Mouse (Mus musculus): Measurements from ENCODE around the gene Efhc1. TPM values are rescaled to one million over a fixed set of nuclear protein-coding genes. Genes with fewer than 3 reads are reported as not detected.

The Efhc1 gene
- polyA plus RNA-seq, 1 experiment from 2014 or later, result 3.2 TPM

DNA sequence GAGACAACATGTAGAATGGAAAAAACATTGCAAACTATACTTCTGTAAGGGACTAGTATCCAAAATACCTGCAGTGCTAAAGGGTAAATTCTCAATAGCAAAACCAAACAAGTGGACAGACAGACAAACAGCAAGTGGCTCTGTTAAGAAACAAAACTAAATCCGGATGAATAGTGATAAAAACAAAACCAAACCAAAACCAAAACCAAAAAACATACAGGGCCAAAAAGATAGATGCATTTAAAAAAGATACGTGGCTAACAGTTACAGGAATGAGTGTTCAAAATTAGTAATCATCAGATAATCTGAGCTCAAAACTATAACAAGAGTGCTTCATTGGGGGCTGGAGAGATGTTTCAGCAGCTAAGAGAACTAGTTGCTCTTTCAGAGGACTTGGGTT, 18.2 kb downstream of the Efhc1 start:
- 86% methylated on average over 2 of the region's 2 CpGs for whole genome bisulfite sequencing
- Histone ChIP-seq H3K4me1 (no peaks in the 10 kb centered on the region), H3K4me3 (replicated peaks) (no peak overlapping the region), H3K36me3 (no peaks in the 10 kb centered on the region), H3K27ac (no peak overlapping the region), H3K27me3 (no peaks in the 10 kb centered on the region), H3K9ac (no peak overlapping the region), H3K4me2 (no peak overlapping the region), H3K9me3 (replicated peaks) (no peaks in the 10 kb centered on the region)
- no peak for ATAC-seq (replicated peaks; ENCODE audit: low FRiP score)

DNA sequence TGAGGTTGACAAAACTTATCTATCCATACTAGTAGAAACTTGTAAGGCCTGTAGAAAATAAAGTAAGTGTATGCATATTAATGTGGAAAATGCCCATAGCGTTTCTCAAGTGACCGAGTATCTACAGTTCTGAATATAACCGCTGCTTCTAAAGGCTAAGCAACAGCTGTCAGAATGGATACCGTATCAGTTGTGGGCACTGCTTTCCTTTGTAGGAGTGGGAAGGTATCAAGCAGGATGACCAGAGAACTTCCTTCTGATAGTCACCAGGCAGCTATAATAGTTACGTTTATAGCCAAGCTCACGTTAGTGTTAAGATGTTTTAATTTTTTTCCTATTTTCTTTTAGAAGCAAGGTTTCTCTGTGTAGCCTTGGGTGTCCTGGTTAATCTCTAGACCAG, 22.0 kb downstream of the Efhc1 start:
- Histone ChIP-seq H3K36me3 (no peaks in the 10 kb centered on the region), H3K4me3 (replicated peaks) (no peak overlapping the region), H3K9me3 (replicated peaks) (no peaks in the 10 kb centered on the region), H3K27ac (no peak overlapping the region), H3K9ac (no peak overlapping the region), H3K27me3 (no peaks in the 10 kb centered on the region), H3K4me2 (no peak overlapping the region), H3K4me1 (no peaks in the 10 kb centered on the region)
- 94% methylated on average over 6 of the region's 6 CpGs for WGBS
- ATAC-seq (replicated peaks; ENCODE audit: low FRiP score), result no peak

DNA sequence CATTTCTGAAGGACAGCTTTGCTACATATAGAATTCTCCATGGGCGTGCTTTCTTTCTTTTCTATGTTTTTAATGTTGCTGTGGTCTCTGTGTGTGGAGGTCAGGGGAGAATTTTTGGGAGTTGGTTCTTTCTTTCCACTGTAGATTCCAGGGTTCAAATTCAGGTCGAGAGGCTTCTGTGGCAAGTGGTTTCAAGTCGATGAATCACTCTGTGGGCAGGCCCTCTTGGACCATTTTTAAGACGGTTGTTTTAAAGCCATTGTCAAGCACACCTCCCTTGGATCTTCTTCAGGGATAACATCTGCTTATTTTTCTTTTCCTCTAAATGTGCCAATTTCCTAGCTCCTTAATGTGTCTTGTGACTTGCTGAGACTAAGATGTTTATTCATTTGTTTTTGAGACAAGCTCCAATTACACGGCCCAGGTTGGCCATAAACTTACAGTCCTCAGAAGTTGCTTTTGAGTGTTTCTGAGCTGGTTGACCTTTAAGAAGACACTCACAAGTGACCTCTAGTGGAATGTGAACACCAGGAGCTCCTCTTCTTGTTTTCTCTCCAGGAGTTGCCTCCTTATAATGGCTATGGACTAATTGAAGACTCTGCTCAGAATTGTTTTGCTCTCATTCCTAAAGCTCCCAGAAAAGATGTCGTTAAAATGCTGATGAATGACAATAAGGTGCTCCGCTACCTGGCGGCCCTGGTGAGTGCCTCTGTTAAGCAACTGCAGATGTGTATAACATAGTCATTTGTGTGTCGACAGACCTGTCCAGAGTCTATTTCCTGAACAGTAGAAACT, 23.1 kb downstream of the Efhc1 start:
- Histone ChIP-seq H3K4me3 (replicated peaks) (no peak overlapping the region), H3K27me3 (no peaks in the 10 kb centered on the region), H3K9me3 (replicated peaks) (no peaks in the 10 kb centered on the region), H3K36me3 (no peaks in the 10 kb centered on the region), H3K4me1 (no peaks in the 10 kb centered on the region), H3K4me2 (no peak overlapping the region), H3K9ac (no peak overlapping the region), H3K27ac (no peak overlapping the region)
- no peak for ATAC-seq (replicated peaks; ENCODE audit: low FRiP score)
- WGBS, result 51% methylated on average over 9 of the region's 9 CpGs

DNA sequence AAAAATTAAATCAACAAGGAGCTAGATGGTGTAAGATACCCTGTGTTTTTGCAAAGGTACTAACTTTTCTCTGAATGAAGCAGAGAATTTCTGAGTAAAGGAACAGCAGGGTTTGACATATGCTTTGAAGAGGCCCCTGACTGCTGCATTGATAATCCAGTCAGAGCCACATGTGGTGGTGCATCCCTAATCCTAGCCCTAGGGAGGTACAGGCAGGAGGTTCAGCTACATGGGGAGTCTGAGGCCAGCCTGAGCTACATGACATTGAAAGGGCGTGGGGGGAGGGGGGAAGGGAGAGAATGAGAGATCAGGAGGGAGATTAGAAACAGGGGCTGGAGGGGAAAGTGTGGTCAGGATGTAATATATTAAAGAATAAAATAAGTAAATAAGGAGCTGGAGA, 29.1 kb downstream of the Efhc1 start:
- no peak for ATAC-seq (replicated peaks; ENCODE audit: low FRiP score)
- Histone ChIP-seq H3K4me2 (no peak overlapping the region), H3K9ac (no peak overlapping the region), H3K4me1 (no peaks in the 10 kb centered on the region), H3K36me3 (no peaks in the 10 kb centered on the region), H3K9me3 (replicated peaks) (no peaks in the 10 kb centered on the region), H3K27ac (no peak overlapping the region), H3K27me3 (no peaks in the 10 kb centered on the region), H3K4me3 (replicated peaks) (no peak overlapping the region)
- WGBS, result 81% methylated on average over 1 of the region's 1 CpGs

DNA sequence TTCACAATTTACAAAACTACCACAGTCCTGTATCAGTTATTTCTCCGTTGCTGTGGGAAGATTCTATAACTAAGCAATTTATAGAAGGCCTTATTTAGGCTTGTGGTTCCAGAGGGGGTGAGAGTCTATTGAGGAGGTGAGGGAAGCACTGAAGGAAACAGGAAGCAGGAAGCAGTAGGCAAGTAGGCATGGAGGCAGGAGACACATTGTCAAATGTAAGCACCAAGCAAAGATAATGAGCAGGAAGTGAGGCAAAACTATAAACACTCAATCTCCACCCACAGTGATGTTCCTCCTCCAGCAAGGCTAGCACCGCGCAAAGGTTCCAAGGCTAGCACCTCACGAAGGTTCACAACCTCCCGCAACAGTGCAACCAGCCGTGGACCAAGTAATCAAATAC, 30.3 kb downstream of the Efhc1 start:
- H3K27ac ChIP-seq, result no peak overlapping the region
- 88% methylated on average over 6 of the region's 6 CpGs for WGBS
- no peak for ATAC-seq (replicated peaks; ENCODE audit: low FRiP score)

DNA sequence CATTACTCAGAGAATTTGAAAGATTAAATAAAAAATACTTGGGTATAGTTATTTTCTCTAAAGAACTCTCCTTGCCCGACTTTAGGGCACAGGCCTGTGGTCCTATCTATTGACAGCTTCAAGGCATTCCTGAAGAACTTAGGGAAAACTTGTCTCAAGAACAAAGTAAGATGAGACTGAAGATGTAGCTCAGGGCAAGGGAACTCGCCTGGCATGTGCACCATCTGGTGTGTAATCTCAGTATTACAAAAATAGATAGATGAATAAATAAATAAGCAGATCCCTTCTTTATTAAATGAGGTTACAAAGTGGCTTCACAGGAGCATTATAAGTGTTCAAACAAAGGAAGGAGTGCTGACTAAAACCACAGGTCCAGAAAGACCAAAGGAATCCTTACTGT, 32.7 kb downstream of the Efhc1 start:
- no peak for ATAC-seq (replicated peaks; ENCODE audit: low FRiP score)
- no peak overlapping the region for H3K9ac ChIP-seq
- no peak overlapping the region for H3K4me2 ChIP-seq
- no peak overlapping the region for H3K27ac ChIP-seq
- H3K36me3 ChIP-seq, result no peaks in the 10 kb centered on the region
- 75% methylated on average over 2 of the region's 2 CpGs for WGBS
- no peaks in the 10 kb centered on the region for H3K27me3 ChIP-seq
- no peak overlapping the region for H3K4me3 ChIP-seq (replicated peaks)
- H3K4me1 ChIP-seq, result no peaks in the 10 kb centered on the region
- H3K9me3 ChIP-seq (replicated peaks), result no peaks in the 10 kb centered on the region

More for the DNA sequence above, 30.3 kb downstream of the Efhc1 start:
- H3K4me1 ChIP-seq, result no peaks in the 10 kb centered on the region
- H3K27me3 ChIP-seq, result no peaks in the 10 kb centered on the region
- H3K9ac ChIP-seq, result no peak overlapping the region
- H3K36me3 ChIP-seq, result no peaks in the 10 kb centered on the region
- H3K4me3 ChIP-seq (replicated peaks), result no peak overlapping the region
- no peak overlapping the region for H3K4me2 ChIP-seq
- H3K9me3 ChIP-seq (replicated peaks), result no peaks in the 10 kb centered on the region

DNA sequence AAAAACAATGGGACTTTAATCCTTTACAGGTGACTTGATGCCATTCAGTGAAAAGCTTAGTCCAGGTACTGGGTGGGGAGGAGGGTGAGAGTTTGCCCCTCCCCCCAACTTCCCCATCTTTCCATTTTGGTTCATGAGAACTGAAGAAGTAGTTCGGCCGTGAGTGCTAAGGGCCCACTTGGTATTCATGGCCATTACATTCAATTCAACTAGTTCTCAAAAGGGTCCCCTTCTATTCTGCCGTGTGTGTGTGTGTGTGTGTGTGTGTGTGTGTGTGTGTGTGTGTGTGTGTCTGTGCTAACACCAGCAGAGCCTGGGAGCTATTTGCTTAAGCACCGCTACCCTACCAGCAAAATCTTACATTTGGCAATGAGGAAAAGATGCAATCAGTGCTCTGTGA, 33.2 kb downstream of the Efhc1 start:
- H3K4me1 ChIP-seq, result no peaks in the 10 kb centered on the region
- no peak overlapping the region for H3K4me2 ChIP-seq
- no peaks in the 10 kb centered on the region for H3K27me3 ChIP-seq
- no peak overlapping the region for H3K4me3 ChIP-seq (replicated peaks)
- H3K9me3 ChIP-seq (replicated peaks), result no peaks in the 10 kb centered on the region
- H3K27ac ChIP-seq, result no peak overlapping the region
- WGBS, result 87% methylated on average over 4 of the region's 4 CpGs
- no peak for ATAC-seq (replicated peaks; ENCODE audit: low FRiP score)
- H3K9ac ChIP-seq, result no peak overlapping the region
- no peaks in the 10 kb centered on the region for H3K36me3 ChIP-seq

DNA sequence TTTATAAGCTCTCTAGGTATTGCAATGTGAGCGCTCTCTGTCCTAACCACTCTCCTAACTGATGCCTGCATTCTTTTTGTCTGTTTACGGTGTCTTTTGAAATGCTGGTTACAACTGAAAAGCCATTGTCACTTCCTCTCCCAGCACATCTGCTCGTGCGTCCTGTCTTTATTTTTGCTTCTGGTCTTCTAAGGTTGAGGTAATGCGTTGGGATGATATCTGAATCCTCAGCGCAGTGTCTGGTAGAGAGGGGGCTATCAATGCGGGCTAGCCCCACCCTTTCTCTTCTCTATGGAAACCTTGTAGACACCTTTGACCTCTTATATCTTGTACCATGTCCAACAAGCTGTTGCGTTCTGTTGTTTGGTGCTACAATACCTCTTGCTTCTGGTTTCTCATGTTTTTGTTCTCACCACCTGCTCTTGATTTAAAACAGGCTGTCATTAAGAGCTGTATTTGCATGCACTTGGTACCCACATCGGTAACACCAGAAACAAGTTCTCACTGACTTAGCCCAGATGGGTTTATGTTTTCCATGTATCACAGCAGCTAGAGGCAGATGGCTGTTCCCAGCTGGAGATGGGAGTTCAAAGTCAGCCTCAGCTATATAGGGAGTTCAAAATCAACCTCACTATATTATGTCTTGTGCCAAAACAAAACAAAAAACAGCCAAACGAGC, 35.1 kb downstream of the Efhc1 start:
- Histone ChIP-seq H3K27ac (no peak overlapping the region), H3K4me1 (no peaks in the 10 kb centered on the region), H3K4me3 (replicated peaks) (no peak overlapping the region), H3K27me3 (no peaks in the 10 kb centered on the region), H3K9ac (no peak overlapping the region), H3K4me2 (no peak overlapping the region), H3K9me3 (replicated peaks) (no peaks in the 10 kb centered on the region), H3K36me3 (no peaks in the 10 kb centered on the region)
- ATAC-seq (replicated peaks; ENCODE audit: low FRiP score), result no peak
- 72% methylated on average over 10 of the region's 10 CpGs for WGBS

DNA sequence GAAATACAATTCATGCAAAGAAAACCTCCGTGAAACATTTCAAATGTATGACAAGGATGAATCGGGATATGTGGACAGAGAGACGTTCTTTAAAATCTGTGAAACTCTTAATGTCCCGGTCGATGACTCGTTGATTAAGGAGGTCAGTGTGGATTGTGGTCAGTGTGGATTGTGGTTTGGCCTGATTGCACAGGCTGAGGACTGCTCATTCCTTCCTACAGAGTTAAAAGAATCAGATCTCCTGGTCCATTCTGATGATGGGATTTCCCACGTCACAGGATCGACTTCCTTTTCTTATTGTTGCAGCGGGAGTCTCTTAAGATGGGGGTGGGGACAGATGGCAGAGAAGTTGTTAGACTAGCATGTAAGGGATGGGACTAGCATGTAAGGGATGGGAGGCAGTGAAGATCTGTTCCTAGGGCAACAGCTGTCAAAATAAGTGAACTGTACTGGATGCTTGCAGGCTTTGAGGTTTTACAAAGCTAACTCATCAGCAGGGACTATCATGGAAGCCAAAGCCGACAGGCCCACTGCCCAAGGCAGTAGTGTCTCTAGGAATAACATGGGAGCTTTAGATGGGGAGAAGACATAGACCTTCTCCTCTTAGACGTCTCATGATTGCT, 38.1 kb downstream of the Efhc1 start:
- no peaks in the 10 kb centered on the region for H3K4me1 ChIP-seq
- no peak overlapping the region for H3K4me2 ChIP-seq
- no peaks in the 10 kb centered on the region for H3K36me3 ChIP-seq
- no peak overlapping the region for H3K4me3 ChIP-seq (replicated peaks)
- no peaks in the 10 kb centered on the region for H3K9me3 ChIP-seq (replicated peaks)
- no peak overlapping the region for H3K9ac ChIP-seq
- WGBS, result 86% methylated on average over 11 of the region's 11 CpGs
- H3K27ac ChIP-seq, result no peak overlapping the region
- H3K27me3 ChIP-seq, result no peaks in the 10 kb centered on the region
- ATAC-seq (replicated peaks; ENCODE audit: low FRiP score), result no peak

DNA sequence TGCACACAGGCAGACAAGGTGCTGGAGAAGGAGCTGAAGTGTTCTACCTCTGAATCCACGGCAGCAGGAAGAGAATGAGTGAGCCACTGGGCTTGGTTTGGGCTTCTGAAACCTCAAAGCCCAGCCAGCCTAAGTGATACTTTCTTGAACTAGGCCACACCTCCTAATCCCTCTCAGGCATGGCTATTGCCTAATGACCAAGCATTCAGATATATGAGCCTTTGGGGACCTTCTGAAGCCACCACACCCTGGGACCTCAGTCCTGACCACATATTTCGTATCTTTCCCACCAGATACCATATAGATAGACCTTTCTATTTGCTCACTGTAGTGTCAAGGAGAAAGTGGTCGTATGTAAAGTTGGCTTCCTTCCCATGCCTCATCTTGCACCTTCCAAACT, 42.3 kb downstream of the Efhc1 start:
- Histone ChIP-seq H3K9ac (no peak overlapping the region), H3K36me3 (no peaks in the 10 kb centered on the region; the same call in 1 of the 2 replicates), H3K27ac (no peak overlapping the region), H3K4me1 (peaks cover 17% of the 10 kb centered on the region), H3K9me3 (replicated peaks) (no peaks in the 10 kb centered on the region), H3K4me2 (no peak overlapping the region), H3K27me3 (no peaks in the 10 kb centered on the region), H3K4me3 (replicated peaks) (no peak overlapping the region)
- no peak for ATAC-seq (replicated peaks; ENCODE audit: low FRiP score)
- 84% methylated on average over 3 of the region's 3 CpGs for WGBS

DNA sequence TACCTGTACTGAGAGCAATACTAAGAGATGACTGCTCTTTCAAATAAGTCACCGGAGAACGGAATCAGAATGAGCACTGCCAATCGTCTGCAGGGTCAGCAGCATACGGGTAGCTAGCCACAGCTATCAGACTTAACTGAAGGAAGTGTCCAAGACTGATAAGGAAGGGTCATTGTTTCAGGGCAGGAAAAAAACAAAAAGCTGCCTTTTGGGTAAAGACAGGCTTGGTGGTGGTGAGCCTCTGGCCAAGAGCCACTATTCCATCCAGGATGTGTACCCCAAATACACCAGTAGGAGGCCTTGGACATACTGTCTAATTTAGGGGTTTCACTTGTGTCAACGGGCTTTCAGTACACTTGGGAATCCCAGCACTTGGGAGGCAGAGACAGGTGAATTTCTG, 42.9 kb downstream of the Efhc1 start:
- H3K4me3 ChIP-seq (replicated peaks), result no peak overlapping the region
- 89% methylated on average over 5 of the region's 5 CpGs for WGBS
- no peak for ATAC-seq (replicated peaks; ENCODE audit: low FRiP score)

DNA sequence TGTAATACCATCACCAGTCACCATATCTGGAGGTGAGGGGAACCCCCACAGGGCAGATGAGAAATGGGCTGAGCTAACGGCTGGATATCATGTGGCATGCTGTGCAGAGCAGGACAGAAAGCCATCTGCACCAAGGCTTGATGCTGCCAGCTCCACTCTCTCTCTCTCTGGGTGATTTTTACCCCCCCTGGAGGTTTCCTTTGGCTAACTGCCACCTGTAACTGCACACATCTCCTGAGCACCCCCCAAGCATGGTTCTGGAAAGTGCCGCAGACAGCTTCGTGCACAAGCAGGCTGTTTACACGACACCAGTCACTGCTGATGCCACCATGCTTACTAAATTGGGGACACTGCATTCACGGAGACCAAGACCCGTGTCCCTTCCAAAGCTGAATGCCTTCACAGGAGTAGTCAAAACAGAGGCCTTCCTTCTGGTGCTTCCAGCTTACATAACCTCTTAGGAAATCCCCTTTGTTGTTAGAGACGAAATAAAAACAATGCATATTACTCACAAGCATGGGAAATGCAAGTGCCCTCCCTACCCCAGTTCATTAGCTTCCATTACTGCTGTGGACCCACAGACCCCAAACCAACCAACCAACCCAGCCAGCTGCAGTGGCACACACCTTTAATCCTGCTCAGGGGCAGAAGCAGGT, 44.0 kb downstream of the Efhc1 start:
- 58% methylated on average over 7 of the region's 7 CpGs for WGBS
- no peaks in the 10 kb centered on the region for H3K9me3 ChIP-seq (replicated peaks)
- peaks cover 11% of the 10 kb centered on the region for H3K36me3 ChIP-seq
- H3K4me2 ChIP-seq, result no peak overlapping the region
- H3K4me3 ChIP-seq (replicated peaks), result no peak overlapping the region
- ATAC-seq (replicated peaks; ENCODE audit: low FRiP score), result no peak
- H3K27me3 ChIP-seq, result no peaks in the 10 kb centered on the region
- H3K4me1 ChIP-seq, result peaks cover 17% of the 10 kb centered on the region
- H3K9ac ChIP-seq, result no peak overlapping the region
- H3K27ac ChIP-seq, result no peak overlapping the region

More for the DNA sequence above, 42.9 kb downstream of the Efhc1 start:
- Histone ChIP-seq H3K27ac (no peak overlapping the region), H3K27me3 (no peaks in the 10 kb centered on the region), H3K9me3 (replicated peaks) (no peaks in the 10 kb centered on the region), H3K9ac (no peak overlapping the region), H3K4me2 (no peak overlapping the region), H3K4me1 (peaks cover 17% of the 10 kb centered on the region), H3K36me3 (peaks cover under 1% of the 10 kb centered on the region; the same call in 1 of the 2 replicates)
